Mouse (Mus musculus) layer of hippocampus, postnatal 14 days (tissue): ENCODE results near the gene Olfr1369-ps1. TPM values are rescaled to one million over a fixed set of nuclear protein-coding genes. Genes with fewer than 3 reads are reported as not detected.
"Not testable (repeated sequence)": the region's sequence is repeated elsewhere in the genome, so short reads cannot be mapped to it uniquely, and the experiment has no call there.

Experiments used
- DNase-seq, 2 experiments: peaks; one replicate each; pipeline ENCODE4 v3.0.0; 2021 to 2022; ENCODE audit warnings: low spot score in 2 of 2, mixed read lengths in 1 of 2
- long read RNA-seq, 2 experiments: library from polyadenylated mRNA; stranded (forward); transcript quantifications; one replicate each; pipeline ENCODE4 v2.0.0; 2021
- total RNA-seq, 2 experiments: library from RNA; stranded (reverse); gene quantifications; 2 replicates each; pipeline ENCODE4 v1.2.3; 2021

The Olfr1369-ps1 gene
- not detected for total RNA-seq
- long read RNA-seq, experiment 1, result 0 reads
- long read RNA-seq, experiment 2, partial matches to known transcripts, result 0 of 1 reads
- long read RNA-seq, experiment 2, other reads (novel, unspliced or antisense), result 1 of 1 reads

DNA sequence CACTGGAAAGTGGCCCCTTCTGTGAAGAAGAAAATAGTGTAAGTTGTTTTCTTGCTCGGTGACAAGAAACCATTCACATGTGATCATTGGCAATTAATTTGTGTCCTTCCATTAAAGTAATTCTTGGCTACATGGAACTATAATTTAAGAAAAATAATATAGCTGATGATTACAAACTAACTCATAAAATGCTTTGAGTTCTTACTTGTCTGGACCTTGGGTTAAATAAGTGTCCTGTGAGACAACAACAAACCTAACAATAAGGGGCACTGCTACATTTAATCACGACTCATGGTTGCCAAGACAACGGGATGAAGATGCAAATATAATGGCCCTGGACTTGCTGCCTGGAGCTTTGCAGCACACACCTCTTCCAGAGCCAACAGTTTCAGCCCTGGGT lies at the start of gene Olfr1369-ps1:
Gene Olfr1369-ps1, plus strand, starts transcription at position 301 of the 400 bp plus-strand sequence.
- not testable (repeated sequence) for DNase-seq

DNA sequence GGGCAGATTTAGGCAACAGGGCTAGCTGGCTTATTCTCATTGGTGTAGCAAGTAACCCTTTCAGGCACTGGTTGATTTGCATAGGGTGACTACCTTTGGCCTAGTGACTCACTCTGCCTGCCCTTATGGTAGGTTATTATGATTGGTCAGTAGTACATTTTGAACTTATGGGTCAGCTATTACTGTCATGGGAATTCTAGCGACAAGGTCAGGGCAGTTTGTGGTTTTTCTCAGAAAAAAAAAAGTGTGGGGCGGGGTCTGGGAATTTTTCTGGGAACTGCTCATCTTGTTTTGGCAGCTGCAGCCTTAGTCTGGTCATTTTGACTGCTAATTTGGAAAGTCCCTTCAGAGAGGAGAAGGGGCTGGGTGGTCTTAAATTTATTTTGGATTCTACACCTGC lies 45.3 kb upstream of the Olfr1369-ps1 start:
- no peak for DNase-seq

DNA sequence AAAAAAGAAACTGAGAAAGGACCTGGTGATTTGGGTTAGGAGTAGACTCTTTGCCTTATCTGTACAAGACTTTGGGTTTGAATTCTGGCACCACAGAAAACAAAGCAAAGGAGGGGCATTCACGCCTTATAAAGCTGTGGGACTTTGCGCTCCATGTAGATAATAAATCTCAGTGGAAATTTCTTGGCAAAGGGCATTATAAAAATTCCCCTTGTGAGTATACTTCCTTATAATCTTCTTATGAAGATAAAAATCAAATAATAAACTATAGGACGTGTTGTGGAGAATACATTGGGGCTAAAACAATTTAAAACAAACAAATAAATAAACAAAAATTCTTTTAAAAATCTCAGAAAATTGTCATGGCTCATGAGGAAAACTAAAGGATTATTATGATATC lies 36.4 kb upstream of the Olfr1369-ps1 start, which contains the start of gene Olfr1370:
Gene Olfr1370, minus strand, starts transcription at position 101 of the 400 bp plus-strand sequence.
- DNase-seq, result no peak

DNA sequence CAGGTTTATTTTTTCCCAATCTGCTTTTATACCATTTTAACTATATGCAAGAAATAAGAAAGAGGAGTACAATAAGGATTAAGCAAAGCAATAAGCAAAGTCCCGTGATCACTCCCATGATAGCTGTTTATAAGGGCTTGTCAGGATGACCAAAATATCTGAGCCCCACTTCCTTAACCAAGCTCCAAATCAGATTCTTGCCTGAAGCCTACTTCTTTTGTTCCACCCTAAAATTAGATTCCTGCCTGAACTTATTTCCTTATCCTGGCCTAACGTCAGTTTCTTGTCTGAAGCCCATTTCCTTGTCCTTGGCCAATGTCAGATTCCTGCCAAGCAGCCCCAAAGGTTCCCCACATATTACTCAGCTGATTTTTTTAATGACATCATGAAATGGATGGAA lies 28.6 kb upstream of the Olfr1369-ps1 start:
- no peak for DNase-seq

DNA sequence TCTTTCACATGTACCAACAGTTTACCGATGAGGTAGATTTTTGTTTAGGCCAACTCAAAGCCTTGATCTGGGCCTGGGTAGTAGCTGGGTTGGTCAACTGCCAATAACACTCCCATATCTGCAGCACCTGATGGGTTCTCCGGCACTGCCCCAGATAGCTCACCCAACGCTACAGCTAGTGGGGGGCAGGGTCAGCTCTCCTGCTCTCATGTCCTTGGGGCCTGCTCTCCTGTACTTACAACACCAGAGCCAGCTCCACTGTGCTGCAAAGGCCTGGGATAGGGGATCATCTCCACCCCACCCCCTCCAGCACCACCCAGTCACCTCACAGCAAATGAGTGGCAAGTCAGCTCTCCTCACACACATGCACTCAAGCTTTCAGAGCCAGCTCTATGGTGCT lies 1.5 kb upstream of the Olfr1369-ps1 start:
- no peak for DNase-seq

DNA sequence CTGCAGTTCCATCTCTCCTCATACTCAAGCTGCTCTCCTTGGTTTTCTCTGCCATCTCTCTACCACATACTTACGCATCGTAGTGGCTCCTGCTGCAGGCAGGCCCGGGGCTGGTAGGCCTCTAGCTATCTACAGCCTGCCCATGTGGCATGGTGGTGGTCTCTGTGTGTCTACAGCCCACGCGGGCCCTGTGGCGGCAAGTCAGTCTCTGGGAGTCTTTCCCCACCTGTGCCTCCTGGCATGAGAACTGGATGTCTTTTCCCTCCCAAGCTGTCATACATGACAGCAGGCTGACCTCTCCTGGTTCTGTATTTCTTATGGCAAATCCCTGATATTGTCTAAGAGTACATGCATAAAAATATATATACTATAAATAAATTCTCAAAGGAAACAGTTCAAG lies 842 bp upstream of the Olfr1369-ps1 start:
- DNase-seq, result no peak

DNA sequence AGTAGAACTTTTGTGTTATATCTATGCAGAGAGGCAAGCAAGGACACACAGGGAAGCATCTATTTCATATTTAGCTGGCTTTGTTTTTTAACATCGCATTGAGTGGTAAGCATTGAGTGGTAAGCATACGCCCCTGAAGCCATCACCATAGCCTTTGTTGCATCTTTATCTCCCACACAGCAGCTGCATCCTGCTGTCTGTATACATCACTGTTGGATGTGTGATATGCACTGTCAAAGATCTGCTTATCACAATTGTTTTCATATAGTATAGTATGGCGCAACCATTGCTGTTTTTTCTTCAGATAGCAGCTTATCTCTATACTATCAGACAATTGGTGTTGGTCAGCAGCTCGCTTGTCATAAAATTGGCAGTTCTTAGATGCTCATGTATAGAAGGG lies 2.8 kb downstream of the Olfr1369-ps1 start:
- no peak for DNase-seq

DNA sequence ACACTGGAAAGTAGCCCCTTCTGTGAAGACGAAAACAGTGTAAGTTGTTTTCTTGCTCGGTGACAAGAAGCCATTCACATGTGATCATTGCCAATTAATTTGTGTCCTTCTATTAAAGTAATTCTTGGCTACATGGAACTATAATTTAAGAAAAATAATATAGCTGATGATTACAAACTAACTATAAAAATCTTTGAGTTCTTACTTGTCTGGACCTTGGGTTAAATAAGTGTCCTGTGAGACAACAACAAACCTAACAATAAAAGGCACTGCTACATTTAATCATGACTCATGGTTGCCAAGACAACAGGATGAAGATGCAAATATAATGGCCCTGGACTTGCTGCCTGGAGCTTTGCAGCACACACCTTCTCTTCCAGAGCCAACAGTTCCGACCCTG lies 18.1 kb downstream of the Olfr1369-ps1 start, which contains the start of gene Olfr263:
Gene Olfr263, plus strand, starts transcription at position 301 of the 400 bp plus-strand sequence.
- not testable (repeated sequence) for DNase-seq

DNA sequence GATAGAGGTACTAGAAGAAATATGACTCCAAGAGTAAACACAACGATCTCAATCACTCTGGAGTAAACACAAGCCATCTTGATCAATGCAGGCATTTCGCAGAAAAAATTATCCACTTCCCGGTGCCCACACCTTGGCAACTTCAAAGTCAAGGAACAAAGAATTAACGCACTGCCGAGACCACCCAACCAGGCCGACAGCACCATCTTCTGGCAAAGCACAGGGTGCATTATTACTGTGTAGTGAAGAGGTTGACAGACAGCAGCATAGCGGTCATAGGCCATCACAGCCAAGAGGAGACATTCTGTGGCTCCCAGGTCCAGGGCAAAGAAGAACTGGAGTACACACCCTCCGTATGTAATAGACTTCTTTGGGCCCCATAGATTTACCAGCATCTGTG lies 31.1 kb downstream of the Olfr1369-ps1 start:
- no peak for DNase-seq

DNA sequence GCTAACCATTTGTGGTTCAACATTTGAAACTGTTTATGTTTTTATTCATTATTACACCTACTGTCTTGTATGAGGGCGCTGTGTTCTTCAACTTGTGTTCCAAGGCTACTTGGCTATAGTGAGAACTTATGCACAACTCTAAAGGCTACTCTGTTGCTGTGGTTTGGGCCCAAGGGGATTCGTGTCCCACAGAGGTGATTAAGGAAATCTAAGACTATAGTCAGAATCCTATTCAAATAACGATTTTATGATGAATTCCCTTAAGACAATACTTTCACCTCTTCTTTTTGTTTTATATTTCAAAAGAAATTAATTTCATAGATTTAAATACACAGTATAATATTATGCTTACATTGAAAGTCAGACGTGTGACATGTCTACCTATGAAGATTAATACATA lies 34.5 kb downstream of the Olfr1369-ps1 start, which contains the start of gene Olfr1368:
Gene Olfr1368, minus strand, starts transcription at position 101 of the 400 bp plus-strand sequence.
- DNase-seq, result no peak

DNA sequence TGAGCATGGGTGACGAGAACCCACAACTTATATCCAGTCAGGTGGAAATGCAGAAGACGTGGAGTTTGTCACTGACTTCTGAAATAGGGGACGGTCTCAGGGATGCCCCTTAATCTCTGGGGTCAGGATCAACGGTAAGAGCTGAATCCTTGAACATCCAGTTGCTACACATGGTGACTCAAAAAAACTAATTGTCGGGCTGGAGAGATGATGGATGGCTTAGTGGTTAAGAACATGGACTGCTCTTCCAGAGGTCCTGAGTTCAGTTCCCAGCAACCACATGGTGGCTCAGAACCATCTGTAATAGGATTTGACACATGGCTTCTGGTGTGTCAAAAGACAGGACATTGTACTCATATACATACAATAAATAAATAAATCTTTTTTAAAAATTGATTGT lies 44.6 kb downstream of the Olfr1369-ps1 start:
- DNase-seq, result no peak

DNA sequence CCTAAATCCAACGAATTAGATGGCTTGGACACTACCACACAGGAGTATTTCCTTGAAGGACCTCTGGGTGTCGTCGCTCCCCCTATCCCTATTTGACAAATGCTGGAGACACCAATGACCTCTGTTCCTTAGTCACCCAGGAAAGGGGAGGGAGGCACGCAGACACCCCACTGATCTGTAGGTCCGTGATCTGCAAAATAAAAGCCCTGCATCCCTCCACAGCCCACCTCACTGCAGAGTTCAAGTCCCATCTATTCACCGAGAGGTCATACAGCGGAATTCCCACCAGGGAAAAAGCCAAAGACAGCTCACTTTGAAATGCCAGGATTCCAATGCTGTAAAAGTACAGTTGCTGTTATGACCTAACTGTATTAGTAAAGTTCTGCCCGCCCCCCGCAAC lies 46.8 kb downstream of the Olfr1369-ps1 start:
- no peak for DNase-seq

DNA sequence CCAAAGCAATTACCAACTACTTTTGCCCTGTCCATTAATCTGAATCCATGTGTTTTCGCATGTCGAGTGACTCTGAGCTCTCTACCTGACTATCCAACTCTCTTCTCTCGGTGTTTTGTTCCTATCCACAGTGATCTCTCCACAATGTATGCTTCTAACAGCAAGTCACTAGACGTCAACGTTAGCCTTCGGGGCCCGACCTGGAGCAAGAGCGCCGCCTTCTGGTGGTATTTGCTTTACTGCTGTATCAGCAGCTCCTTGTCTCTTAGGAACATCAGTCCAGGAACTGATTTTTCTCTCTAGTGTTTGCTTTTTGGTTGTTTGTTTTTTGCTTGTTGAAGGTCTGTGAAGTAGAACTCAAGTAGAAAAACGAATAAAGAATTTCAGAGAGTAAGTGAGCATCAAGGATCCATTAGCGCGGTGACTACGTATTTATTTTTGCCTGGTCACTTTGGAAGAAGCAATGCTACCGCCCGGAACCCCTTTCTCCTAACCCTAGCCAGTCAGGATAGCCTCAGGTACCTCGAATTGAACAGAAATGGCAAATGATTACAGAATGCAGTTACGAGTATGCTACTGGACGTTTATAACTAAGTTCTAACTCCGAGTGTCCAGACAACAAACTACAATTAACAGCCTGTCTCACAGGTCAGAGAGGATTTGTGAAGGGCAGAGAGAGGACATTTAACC lies 47.6 kb downstream of the Olfr1369-ps1 start:
- DNase-seq, result peak; percentile 73 to 86

DNA sequence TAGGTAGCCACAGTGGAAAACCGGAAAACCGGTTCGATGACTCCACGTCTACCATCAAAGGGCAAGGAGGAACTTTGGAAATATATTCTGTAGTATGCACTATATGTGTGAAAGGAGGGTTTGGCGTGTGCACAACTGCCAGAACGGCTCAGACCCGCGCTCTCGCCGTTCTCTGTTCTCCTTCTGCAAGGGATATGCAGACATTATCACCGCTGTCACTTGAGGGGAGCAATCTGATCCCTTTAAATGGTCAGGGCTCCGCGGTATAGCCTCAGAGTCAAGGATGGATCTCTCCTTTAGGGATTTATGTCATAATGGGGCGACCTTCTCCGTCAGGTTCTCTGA lies 48.2 kb downstream of the Olfr1369-ps1 start:
- no peak for DNase-seq

DNA sequence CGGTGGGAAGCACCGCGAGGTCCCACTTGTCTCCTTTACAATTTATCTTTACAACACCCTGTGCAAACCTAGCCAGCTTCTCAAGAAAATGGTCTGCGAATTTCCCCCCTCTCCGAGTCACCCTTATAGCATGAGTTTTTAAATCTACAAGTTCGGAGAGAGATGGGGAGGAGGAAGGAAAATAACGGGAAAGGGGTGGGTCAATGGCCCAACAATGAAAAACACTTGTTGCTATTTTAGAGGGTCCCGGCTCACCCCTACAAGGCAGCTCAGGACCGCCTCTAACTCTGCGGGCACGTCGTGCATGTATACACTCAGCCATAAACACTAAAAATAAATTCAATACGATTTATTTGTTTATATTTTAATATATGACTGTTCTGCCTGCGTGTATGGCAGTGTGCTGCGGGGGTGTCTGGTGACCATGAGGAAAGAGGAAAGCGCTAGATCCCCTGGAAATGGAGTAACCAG lies 48.8 kb downstream of the Olfr1369-ps1 start:
- DNase-seq, result no peak

DNA sequence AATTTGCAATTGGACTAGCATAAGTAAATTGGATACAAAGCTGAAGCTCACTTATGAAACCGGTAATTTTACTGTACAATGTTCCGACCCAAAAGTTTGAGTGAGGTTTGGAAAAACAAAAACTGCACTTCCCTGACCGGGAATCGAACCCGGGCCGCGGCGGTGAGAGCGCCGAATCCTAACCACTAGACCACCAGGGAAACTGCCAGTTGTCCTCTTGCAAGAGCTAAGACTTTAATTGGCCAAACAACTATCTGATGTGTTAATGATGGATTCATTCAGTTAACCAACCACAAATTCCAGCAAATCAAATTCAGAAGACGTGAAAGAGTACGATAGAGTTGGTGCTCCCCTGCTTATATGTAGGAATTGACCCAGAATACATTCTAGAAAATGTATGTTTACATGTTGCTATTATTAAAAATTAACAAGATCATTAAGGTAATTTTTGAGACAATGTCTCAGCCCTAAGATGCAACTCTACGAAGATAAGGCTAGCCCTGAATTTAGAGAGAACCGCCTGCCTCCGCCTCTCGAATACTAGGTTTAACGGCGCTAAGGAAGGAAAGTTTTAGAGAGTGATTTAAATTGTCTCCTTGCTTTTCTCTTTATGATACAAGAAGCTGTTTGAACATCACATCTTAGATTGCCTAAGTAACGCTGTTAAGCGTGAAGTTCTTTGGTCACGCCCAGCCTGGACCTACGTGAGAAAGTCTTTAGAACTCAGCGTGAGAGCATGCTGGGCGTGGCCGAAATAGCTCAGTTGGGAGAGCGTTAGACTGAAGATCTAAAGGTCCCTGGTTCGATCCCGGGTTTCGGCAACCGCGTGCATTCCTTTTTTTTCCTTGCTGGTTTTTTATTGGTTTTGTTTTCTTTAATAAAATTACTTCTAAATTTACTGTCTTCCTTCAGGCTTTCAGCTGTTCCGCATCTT lies 49.6 kb downstream of the Olfr1369-ps1 start:
- DNase-seq, result peak; percentile 94

DNA sequence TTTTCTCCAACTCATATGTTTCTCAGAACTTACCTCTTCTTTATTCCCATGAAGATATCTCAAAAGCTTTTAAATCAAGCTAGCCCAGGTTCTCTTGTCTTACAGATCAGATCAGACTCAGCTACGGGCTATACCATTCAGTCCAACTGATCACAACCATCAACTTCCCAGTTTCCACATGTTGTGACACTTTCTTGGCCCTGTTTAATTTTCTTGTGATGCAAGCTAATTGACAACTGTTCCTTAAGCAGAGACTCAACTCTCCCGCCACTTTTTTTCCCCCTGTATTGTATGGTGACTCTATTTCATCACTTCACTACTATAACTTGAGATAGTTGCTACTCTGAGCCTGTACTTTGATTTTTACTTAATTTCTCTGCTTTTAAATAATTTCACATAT lies 50.3 kb downstream of the Olfr1369-ps1 start:
- no peak for DNase-seq

DNA sequence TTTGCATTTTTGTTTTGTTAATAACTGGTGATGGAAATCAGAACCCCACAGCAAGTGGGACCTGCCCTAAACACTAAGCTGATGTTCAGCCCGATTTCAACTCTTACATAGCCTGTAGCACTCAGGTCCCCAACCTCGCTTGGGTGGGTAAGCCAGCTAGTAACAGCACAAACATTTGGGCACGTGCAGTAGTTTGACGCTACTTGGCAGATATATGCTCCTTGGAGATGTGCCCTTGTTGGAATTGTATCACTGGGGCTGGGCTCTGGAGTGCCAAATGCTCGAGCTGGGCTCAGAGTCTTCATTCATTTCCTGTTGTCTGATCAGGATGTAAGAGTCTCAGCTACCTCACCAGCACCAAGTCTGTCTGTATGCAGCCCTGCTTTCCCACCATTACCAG lies 51.3 kb downstream of the Olfr1369-ps1 start:
- DNase-seq, result no peak

DNA sequence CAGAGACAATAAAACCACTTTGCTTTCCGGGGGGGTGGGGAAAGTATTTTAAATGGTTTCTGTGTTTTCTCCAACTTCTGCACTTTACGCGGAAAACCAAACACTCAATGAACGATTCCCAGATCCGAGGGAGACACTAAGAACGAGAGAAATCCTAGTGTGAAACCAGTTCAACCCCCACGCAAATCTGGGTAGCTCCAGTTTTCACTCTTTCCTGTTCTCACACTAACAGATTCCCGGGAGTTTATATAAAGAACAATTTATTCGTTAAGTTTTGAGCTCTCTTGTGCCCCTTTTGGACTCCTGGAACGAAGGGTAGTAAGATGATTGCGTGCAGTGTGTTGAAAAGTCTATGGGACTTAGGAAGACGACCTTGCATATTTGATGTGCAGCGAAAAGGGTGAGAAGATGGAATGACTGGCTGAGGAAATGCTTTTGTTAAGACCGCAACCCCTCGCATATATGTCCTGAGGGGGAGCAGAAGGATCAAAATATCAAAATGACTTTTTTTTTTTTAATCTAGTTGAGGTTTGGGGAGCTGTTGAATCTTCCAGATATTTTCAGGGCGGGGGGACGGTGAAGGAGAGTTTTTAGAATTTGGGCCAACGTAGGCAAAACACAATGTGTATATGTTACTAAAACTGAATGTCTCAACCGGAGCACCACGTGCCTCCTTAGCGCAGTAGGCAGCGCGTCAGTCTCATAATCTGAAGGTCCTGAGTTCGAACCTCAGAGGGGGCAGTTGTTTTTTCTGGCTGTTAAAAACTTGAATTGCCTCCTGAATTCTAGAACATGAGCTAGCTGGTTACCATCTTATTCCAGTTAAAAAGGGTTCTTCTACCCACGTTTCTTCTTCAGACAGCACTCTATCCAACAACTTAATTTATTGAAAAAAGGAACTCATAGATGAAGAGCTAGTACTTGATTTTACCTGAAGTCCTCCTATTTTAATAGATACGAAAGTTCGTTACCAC lies 55.9 kb downstream of the Olfr1369-ps1 start:
- peak; percentile 73 to 88 for DNase-seq

DNA sequence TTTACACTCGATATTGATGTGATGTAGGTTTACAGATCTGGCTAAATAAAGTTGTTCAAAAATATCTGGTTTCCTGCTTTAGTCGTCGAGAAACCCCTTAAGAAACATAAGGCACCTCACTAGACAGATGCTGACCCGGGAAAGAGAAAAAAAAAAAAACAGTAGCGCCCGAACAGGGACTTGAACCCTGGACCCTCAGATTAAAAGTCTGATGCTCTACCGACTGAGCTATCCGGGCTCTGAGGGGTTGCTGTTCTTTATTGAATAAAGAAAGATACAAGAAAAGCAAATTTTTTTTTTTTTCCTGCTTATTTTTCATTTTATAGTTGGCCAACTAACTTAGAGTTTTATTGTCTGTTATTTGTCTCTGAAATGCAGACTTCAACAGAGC lies 56.6 kb downstream of the Olfr1369-ps1 start:
- DNase-seq, result no peak
